Mouse (Mus musculus): ENCODE data around the gene Tmem246.
A peak's percentile ranks its signal among the peaks of the same experiment; 100 is the strongest.

Tmem246 gene

DNA sequence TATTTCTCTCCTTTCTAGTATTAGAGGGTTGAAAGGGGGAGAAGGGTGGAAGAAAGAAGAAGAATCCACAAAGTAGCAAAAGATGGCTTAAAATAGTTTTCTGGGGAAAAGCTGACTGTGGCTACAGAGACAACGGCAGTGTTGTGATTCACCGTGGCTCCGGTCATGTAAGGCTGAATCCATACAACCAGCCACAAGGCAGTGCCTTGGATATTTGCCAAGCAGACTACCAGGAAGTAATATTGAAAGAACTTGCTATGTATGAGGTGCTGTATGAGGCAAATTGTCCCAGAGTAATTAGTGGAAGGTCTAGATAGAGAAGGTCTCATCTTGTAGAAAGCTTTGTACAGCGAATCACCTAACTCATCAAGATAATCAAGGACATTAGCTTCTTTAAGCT, 25.5 kb downstream of the Tmem246 start:
- no peak for DNase-seq

DNA sequence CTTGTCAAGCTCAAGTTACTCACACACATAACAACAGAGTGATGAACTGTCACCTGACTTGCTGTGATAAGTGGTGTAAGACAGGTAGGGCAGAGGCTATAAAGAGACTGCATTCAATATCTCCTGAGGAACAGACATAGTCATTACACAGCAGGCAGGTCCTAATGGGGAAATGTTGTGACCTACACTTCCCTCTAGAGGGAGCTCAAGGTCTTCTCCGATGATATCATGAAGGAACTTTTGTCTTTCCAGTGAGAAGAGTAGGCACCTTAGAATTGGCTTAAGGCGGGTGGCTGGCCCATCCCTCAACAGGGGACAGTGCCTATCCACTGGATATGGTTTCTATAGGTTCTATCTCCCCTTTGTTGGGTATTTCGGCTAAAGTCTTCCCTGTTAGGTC, 30.1 kb downstream of the Tmem246 start:
- DNase-seq, result no peak

GRCm38 (mm10) chr4:49559915-49560772, 37.5 kb downstream of the Tmem246 start:
- peak; percentile 44 for DNase-seq

GRCm38 (mm10) chr4:49558181-49558580, 39.5 kb downstream of the Tmem246 start:
- DNase-seq, result no peak

GRCm38 (mm10) chr4:49557375-49557774, 40.3 kb downstream of the Tmem246 start:
- no peak for DNase-seq

DNA sequence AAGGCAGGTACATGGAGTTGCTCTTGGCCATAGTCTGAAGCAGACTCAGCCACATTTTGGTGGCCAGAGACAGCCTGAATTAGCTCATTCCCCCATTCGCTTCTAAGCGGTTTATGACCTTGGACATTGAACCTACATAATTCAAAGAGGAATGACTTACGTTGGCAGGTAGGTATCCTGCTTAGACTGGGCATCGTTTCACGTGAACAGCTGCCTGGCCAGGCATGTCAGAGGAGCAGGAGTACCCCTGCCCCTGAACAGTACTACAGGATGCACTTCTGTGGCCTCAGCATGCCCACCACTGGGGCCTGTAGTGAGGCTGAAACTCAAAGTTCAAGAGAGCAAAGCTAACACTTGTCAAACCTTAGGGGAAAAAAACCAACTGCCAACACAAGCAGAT, 44.3 kb downstream of the Tmem246 start:
- no peak for DNase-seq

DNA sequence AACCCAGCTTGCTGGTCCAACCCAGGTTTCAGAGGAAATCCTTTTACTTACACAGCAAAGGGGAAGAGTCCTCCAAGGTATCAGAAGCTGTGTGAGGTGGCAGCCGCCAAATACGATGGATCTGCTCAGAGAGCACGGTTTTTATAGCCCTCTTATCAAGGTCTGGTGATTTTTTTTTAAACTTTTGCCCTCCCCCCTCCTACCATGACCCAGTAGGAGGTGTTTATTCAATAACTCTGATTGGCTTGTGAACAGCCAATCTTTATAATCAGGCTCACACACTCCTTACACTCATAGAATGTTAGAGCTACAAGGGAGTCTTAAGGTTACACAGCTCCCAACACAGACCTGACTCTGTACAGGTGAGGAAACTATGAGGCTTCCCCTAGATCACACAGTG, 48.3 kb downstream of the Tmem246 start, which contains the start of gene Aldob:
Gene Aldob, minus strand, starts transcription at position 164 of the 400 bp plus-strand sequence.
- DNase-seq, result no peak

DNA sequence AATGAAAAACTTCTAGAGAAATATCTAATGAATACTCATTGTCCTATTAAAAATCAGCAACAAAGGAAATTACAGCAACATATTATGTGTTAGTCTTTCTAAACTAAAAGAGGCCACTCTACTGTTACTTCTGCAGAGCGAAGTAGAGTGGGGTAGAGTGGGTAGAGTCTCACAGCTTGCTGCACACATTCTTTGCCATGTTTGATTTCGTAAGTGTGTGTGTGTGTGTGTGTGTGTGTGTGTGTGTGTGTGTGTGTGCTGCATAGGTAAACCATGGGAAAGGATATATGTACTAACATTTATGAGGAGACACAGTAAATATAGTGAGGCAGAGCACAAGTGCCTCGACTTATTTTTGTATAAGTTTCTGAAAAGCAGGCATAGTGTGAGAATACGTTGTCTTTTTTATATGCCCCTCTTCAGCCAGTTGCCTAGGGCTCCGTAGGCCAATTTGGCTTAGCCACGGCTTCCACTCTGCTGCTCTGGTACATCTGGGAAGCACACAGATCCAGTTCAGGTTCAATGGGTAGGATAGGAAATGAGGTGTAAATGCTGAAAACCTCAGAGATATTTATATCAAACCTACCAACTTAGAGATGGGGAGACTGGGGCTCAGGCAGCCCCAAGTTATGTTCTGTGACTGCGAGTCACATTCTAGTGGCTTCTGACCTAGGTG, 50.0 kb downstream of the Tmem246 start:
- no peak for DNase-seq

- no peak for DNase-seq
Observed at GRCm38 (mm10) chr4:49546873-49547543, 50.7 kb downstream of the Tmem246 start.

- no peak for DNase-seq
Observed at GRCm38 (mm10) chr4:49546026-49546425, 51.6 kb downstream of the Tmem246 start.

DNA sequence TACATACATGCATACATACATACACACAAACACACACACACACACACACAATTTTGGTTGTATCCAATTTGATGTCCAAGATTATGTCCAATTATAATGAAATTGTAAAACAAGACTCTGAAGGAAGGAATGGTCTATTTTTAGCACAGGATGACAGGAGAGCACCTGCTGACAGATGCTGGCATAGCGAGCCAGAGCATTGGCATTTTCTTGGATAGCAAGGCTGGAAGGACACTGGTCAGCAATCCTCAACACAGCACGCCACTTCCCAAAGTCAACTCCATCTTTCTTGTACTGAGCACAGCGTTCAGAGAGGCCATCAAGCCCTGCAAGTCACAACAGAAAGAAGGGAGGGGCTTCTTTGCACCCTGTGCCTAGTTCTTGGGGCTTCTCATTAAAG, 56.7 kb downstream of the Tmem246 start:
- DNase-seq, result no peak

DNA sequence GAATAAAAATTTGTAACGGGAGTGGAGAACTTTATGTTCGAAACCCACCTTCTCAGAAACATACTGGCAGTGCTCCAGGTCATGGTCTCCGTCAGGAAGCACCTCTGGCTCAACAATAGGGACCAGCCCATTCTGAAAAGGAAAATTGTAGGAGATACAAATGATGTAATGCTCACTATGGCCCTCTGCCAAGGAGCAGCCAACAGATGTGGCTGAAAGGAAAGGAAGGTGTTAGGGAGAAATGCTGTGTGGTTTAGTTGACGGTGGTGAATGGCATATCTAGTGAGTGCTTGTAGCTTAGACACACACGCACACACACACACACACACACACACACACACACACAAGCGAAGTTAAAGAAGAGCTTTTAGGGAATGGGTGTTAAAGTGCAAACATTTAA, 58.0 kb downstream of the Tmem246 start:
- DNase-seq, result no peak

- DNase-seq, result no peak
Observed at GRCm38 (mm10) chr4:49536671-49537070, 61.0 kb downstream of the Tmem246 start.

DNA sequence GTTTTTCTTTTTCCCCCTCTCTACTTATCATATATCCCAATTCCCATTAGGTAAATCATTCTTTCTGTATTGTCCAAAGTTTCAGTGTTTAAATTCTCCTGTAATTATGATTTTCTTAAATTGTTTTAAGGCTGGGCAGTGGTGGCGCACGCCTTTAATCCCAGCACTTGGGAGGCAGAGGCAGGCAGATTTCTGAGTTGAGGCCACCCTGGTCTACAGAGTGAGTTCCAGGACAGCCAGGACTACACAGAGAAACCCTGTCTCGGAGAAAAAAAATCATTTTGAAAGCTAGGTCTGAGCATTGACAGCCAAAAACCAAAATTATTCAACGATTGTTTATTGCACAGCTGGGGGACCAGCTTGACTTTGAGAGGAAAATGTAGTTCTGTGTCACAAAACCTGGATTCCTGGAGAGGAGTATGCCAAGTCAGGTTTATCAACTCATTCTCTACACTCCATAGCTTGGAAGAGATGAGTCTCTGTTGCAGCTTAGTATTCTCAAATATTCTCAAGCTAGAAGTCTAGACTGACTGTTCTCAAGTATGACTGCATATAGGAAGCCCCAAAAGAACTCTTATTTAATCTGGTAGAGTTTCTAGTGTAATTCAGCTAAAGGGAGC, 61.9 kb downstream of the Tmem246 start:
- DNase-seq, result no peak

GRCm38 (mm10) chr4:49535036-49535435, 62.6 kb downstream of the Tmem246 start:
- no peak for DNase-seq
